In the genomic region with DNA sequence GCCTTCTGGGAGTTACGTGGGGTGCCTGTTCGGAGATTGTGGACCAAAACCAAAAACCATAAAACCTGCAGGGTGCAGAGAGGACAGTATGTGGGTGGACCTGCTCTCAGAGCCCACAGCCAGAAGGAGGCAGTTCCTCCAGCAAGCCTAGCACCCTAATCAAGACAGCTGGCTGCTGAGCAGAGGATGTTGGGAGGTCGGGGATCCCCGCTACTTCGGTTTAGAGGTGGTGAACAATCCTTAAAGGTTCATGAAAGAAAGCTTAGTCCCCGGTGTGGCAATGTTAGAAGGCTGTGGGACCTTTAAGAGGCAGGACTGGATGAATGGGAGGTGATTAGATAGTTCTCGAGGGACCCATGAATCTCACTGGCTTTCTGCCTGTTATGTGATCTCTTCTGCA, we compare ENCODE assay signal across 17 mouse cellular contexts.
"Had no signal": no experiment of that assay in that cellular context is flagged by ENCODE, and none has a peak within 500 bp of the region (broad histone marks: within the 10 kb centered on the region; RNA-seq: fewer than 3 reads in every experiment).

No protein-coding gene starts in this region.

- H3K9me3 ChIP-seq: limb, embryonic 12.5 days; limb, embryonic 15.5 days; liver, embryonic 13.5 days; midbrain, embryonic 12.5 days; stomach, embryonic 15.5 days had no signal

- H3K4me3 ChIP-seq: limb, embryonic 12.5 days; limb, embryonic 15.5 days; liver, embryonic 13.5 days; midbrain, embryonic 12.5 days; stomach, embryonic 15.5 days had no signal

- H3K9ac ChIP-seq: limb, embryonic 12.5 days; limb, embryonic 15.5 days; liver, embryonic 13.5 days; midbrain, embryonic 12.5 days; stomach, embryonic 15.5 days had no signal

- H3K27me3 ChIP-seq: limb, embryonic 15.5 days; liver, embryonic 13.5 days; stomach, embryonic 15.5 days had no signal

- DNase-seq: kidney, adult 2 months; kidney, postnatal 10 days; kidney, postnatal 36 days; left cerebral cortex, postnatal 4 days; liver, embryonic 13.5 days; lung, adult 2 months; lung, postnatal 14 days; lung, postnatal 4 days; right cerebral cortex, postnatal 14 days; right cerebral cortex, postnatal 4 days; spleen, adult 18-20 months; thymus, postnatal 25 days had no signal

- H3K27ac ChIP-seq: limb, embryonic 12.5 days; limb, embryonic 15.5 days; liver, embryonic 13.5 days; midbrain, embryonic 12.5 days; stomach, embryonic 15.5 days had no signal

- H3K4me2 ChIP-seq: limb, embryonic 12.5 days; limb, embryonic 15.5 days; liver, embryonic 13.5 days; midbrain, embryonic 12.5 days; stomach, embryonic 15.5 days had no signal

- H3K36me3 ChIP-seq: limb, embryonic 12.5 days; limb, embryonic 15.5 days; liver, embryonic 13.5 days; midbrain, embryonic 12.5 days; stomach, embryonic 15.5 days had no signal

- ATAC-seq: midbrain, embryonic 16.5 days had no signal
